Mouse (Mus musculus): ENCODE measurements at regions not wholly inside any gene's neighbourhood (a gene's known extent, or its start where the extent isn't known, plus 50 kb on each side); places are given as distances from the start of the nearest gene placed in this dataset.

GRCm38 (mm10) chr17:81270235-81270634 is 171.3 kb upstream of the Gm11096 start:
- TF ChIP-seq CTCF (IDR thresholded peaks at IDR 0.05; ENCODE audit: low read depth, low read length) (no peak), GATA2 (IDR thresholded peaks at IDR 0.05; ENCODE audit: borderline replicate concordance, low read depth, low read length) (no peak), GATA1 (IDR thresholded peaks at IDR 0.05; ENCODE audit: borderline replicate concordance, low read length) (no peak), TAL1 (conservative IDR thresholded peaks at IDR 0.05; ENCODE audit: low read depth, low read length) (no peak), POLR2AphosphoS5 (IDR thresholded peaks at IDR 0.05; ENCODE audit: insufficient replicate concordance, low read depth, low read length) (no peak)
